ENCODE assay signal across 7 mouse cellular contexts in genomic region chr6:55519605-55520201, GRCm38 (mm10).
A peak's percentile ranks its signal among the peaks of the same experiment; 100 is the strongest.
DNase-seq lines count a peak whose midpoint lies in the region.

No protein-coding gene starts in this region.

- peak; percentile 85 for DNase-seq in adrenal gland, postnatal 10 days
- DNase-seq in embryo, embryonic 10.5 days (ENCODE audit: low spot score): peak; percentile 95
- DNase-seq in gastrocnemius, postnatal 14 days: peak; percentile 68
- DNase-seq in induced T-regulatory cell, adult 2 months (ENCODE audit: low read depth): peak; percentile 21
- DNase-seq in left cerebral cortex, adult 8-10 months (ENCODE audit: low spot score in 2 of 2): peak; percentile 66 to 77
- DNase-seq in mesoderm, embryonic 11.5 days (ENCODE audit: low read depth, low spot score): peak; percentile 90
- DNase-seq in spleen, postnatal 10 days (ENCODE audit: low spot score in 2 of 2): peak; percentile 8 to 50

- intact Hi-C loops in gastrocnemius, postnatal 14 days (cut with DNase I; ENCODE audit: low total_unique reads): loop anchor here (5.0 kb wide), 1 partner anchor 428 kb away; no protein-coding TSS in a partner anchor

Comparison
In these comparisons a context has a peak if more than half of its experiments do, and no peak if none do; other contexts are left out.
1. Peak in every context shown above with its lines: DNase-seq.
2. DNase-seq: peak in every context shown above with its lines; median percentile 95 in embryo, embryonic 10.5 days; 90 in mesoderm, embryonic 11.5 days; 85 in adrenal gland, postnatal 10 days; 72 in left cerebral cortex, adult 8-10 months; 68 in gastrocnemius, postnatal 14 days; 29 in spleen, postnatal 10 days; 21 in induced T-regulatory cell, adult 2 months.